Mouse (Mus musculus) G1E (cell line): Measurements from ENCODE around the gene Bag1.

Experiments used
- CTCF ChIP-seq: IDR thresholded peaks from 2 replicates; pipeline ENCODE4 v1.5.1; 2012; ENCODE audit warnings: low read depth, low read length, inconsistent platforms, mixed read lengths
- GATA1 ChIP-seq: IDR thresholded peaks from 2 replicates; pipeline ENCODE4 v1.6.1; 2012; ENCODE audit warnings: borderline replicate concordance, low read length, inconsistent platforms, mixed read lengths

- no peak for TF ChIP-seq CTCF
- no peak for TF ChIP-seq GATA1
These were observed 32.1 kb downstream of the Bag1 start for GRCm38 (mm10) chr4:40915947-40916346.
